Mouse (Mus musculus) MEL (cell line): ENCODE measurements at regions not wholly inside any gene's neighbourhood (a gene's known extent, or its start where the extent isn't known, plus 50 kb on each side); places are given as distances from the start of the nearest gene placed in this dataset.

Experiments
- DNase-seq: peaks from one replicate; pipeline ENCODE4 v3.0.0; 2011; ENCODE audit warnings: low read depth, low spot score
- H3K27ac ChIP-seq: 2 replicates; pipeline ENCODE4 v1.5.1; 2012; ENCODE audit warnings: low read depth, mild to moderate bottlenecking, control low read depth, low read length, moderate library complexity; ENCODE audit not compliant: control insufficient read depth
- H3K27me3 ChIP-seq, 2 experiments: fragments of 150-350 bp in 1 of 2; sonication (generic) in 1 of 2; 2 replicates each; pipeline ENCODE4 v1.6.1; 2012; ENCODE audit warnings: low read length in 2 of 2, mild to moderate bottlenecking in 2 of 2, improper control_type of control experiment in 1 of 2, moderate library complexity in 1 of 2; ENCODE audit not compliant: insufficient read depth in 2 of 2, control insufficient read depth in 1 of 2
- H3K36me3 ChIP-seq, 2 experiments: 2 replicates each; pipeline ENCODE4 v1.6.1; 2012 to 2014; ENCODE audit warnings: low read length in 2 of 2, improper control_type of control experiment in 1 of 2, inconsistent platforms in 1 of 2, mild to moderate bottlenecking in 1 of 2; ENCODE audit not compliant: insufficient read depth in 2 of 2, control insufficient read depth in 1 of 2
- H3K4me1 ChIP-seq, 2 experiments: fragments of 150-350 bp in 1 of 2; sonication (generic) in 1 of 2; 2 replicates each; pipeline ENCODE4 v1.6.1; 2012; ENCODE audit warnings: low read length in 2 of 2, improper control_type of control experiment in 1 of 2, mild to moderate bottlenecking in 1 of 2; ENCODE audit not compliant: insufficient read depth in 2 of 2, control insufficient read depth in 1 of 2
- H3K4me3 ChIP-seq, 2 experiments: fragments of 150-350 bp in 1 of 2; sonication (generic) in 1 of 2; 2 replicates each; pipeline ENCODE4 v1.5.1; 2012; ENCODE audit warnings: low read depth in 2 of 2, low read length in 2 of 2, mild to moderate bottlenecking in 2 of 2, moderate library complexity in 2 of 2, control low read depth in 1 of 2, improper control_type of control experiment in 1 of 2; ENCODE audit not compliant: control insufficient read depth in 1 of 2, insufficient read depth in 1 of 2
- H3K79me2 ChIP-seq: 2 replicates; pipeline ENCODE4 v1.6.1; 2012; ENCODE audit warnings: mild to moderate bottlenecking, low read length, moderate library complexity; ENCODE audit not compliant: control insufficient read depth, poor library complexity, insufficient read depth
- H3K9ac ChIP-seq: 2 replicates; pipeline ENCODE4 v1.6.1; 2012; ENCODE audit warnings: low read depth, mild to moderate bottlenecking, control low read depth, low read length, moderate library complexity; ENCODE audit not compliant: control insufficient read depth, poor library complexity, severe bottlenecking
- H3K9me3 ChIP-seq: fragments of 150-350 bp; sonication (generic); replicated peaks from 2 replicates; pipeline ENCODE4 v1.6.1; 2012; ENCODE audit warnings: mild to moderate bottlenecking, low read length, improper control_type of control experiment, moderate library complexity; ENCODE audit not compliant: insufficient read depth
- BHLHE40 ChIP-seq: IDR thresholded peaks from 2 replicates; pipeline ENCODE4 v1.6.1; 2012; ENCODE audit warnings: low read depth, mild to moderate bottlenecking, inconsistent platforms, low read length, improper control_type of control experiment, borderline replicate concordance
- E2F4 ChIP-seq: IDR thresholded peaks from 2 replicates; pipeline ENCODE4 v1.6.1; 2011; ENCODE audit warnings: low read depth, low read length, improper control_type of control experiment, borderline replicate concordance
- EP300 ChIP-seq, 2 experiments: IDR thresholded peaks; 2 replicates each; pipeline ENCODE4 v1.6.1; 2011; ENCODE audit warnings: improper control_type of control experiment in 2 of 2, low read length in 2 of 2, low read depth in 1 of 2, mild to moderate bottlenecking in 1 of 2
- GABPA ChIP-seq: IDR thresholded peaks from 2 replicates; pipeline ENCODE4 v1.6.1; 2012; ENCODE audit warnings: low read depth, mild to moderate bottlenecking, inconsistent platforms, low read length, improper control_type of control experiment, moderate library complexity
- GATA1 ChIP-seq: IDR thresholded peaks from 2 replicates; pipeline ENCODE4 v1.6.1; 2011; ENCODE audit warnings: low read depth, low read length, improper control_type of control experiment
- JUND ChIP-seq: IDR thresholded peaks from 2 replicates; pipeline ENCODE4 v1.6.1; 2011; ENCODE audit warnings: low read depth, mild to moderate bottlenecking, improper control_type of control experiment, low read length
- KAT2A ChIP-seq: conservative IDR thresholded peaks from 2 replicates; pipeline ENCODE4 v1.6.1; 2012; ENCODE audit warnings: low read depth, low read length, improper control_type of control experiment, inconsistent platforms
- MAX ChIP-seq: IDR thresholded peaks from 2 replicates; pipeline ENCODE4 v1.6.1; 2011; ENCODE audit warnings: low read length, improper control_type of control experiment
- MEF2A ChIP-seq: IDR thresholded peaks from 2 replicates; pipeline ENCODE4 v1.6.1; 2014; ENCODE audit warnings: low read depth, mild to moderate bottlenecking, inconsistent platforms, low read length, improper control_type of control experiment; ENCODE audit not compliant: poor library complexity, insufficient replicate concordance, severe bottlenecking; ENCODE audit errors: extremely low read depth
- MXI1 ChIP-seq: IDR thresholded peaks from 2 replicates; pipeline ENCODE4 v1.6.1; 2011; ENCODE audit warnings: mild to moderate bottlenecking, low read depth, low read length, improper control_type of control experiment
- MYC ChIP-seq: IDR thresholded peaks from 2 replicates; pipeline ENCODE4 v1.6.1; 2011; ENCODE audit warnings: low read depth, mild to moderate bottlenecking, low read length, improper control_type of control experiment, moderate library complexity
- NELFE ChIP-seq: IDR thresholded peaks from 2 replicates; pipeline ENCODE4 v1.6.1; 2011; ENCODE audit warnings: low read depth, low read length, improper control_type of control experiment
- POLR2A ChIP-seq, 2 experiments: IDR thresholded peaks; 2 replicates each; pipeline ENCODE4 v1.6.1; 2011 to 2012; ENCODE audit warnings: low read length in 2 of 2, mild to moderate bottlenecking in 2 of 2, control low read depth in 1 of 2, improper control_type of control experiment in 1 of 2, low read depth in 1 of 2, moderate library complexity in 1 of 2; ENCODE audit not compliant: control insufficient read depth in 1 of 2, insufficient read depth in 1 of 2, poor library complexity in 1 of 2
- POLR2AphosphoS2 ChIP-seq: IDR thresholded peaks from 2 replicates; pipeline ENCODE4 v1.6.1; 2011; ENCODE audit warnings: low read length, improper control_type of control experiment
- POLR2AphosphoS5 ChIP-seq: IDR thresholded peaks from 2 replicates; pipeline ENCODE4 v1.6.1; 2012; ENCODE audit warnings: low read depth, borderline replicate concordance, mild to moderate bottlenecking, inconsistent platforms, low read length, moderate library complexity, mixed read lengths
- RCOR1 ChIP-seq: IDR thresholded peaks from 2 replicates; pipeline ENCODE4 v1.6.1; 2012; ENCODE audit warnings: low read depth, mild to moderate bottlenecking, inconsistent platforms, low read length, improper control_type of control experiment
- SMC3 ChIP-seq: IDR thresholded peaks from 2 replicates; pipeline ENCODE4 v1.6.1; 2011; ENCODE audit warnings: low read depth, low read length, improper control_type of control experiment
- TAL1 ChIP-seq: IDR thresholded peaks from 2 replicates; pipeline ENCODE4 v1.6.1; 2012; ENCODE audit warnings: mild to moderate bottlenecking, inconsistent platforms, low read length, moderate library complexity, mixed read lengths
- UBTF ChIP-seq: IDR thresholded peaks from 2 replicates; pipeline ENCODE4 v1.6.1; 2012; ENCODE audit warnings: low read depth, mild to moderate bottlenecking, inconsistent platforms, low read length, improper control_type of control experiment, moderate library complexity, borderline replicate concordance; ENCODE audit not compliant: insufficient read depth
- USF1 ChIP-seq: IDR thresholded peaks from 2 replicates; pipeline ENCODE4 v1.6.1; 2014; ENCODE audit warnings: low read depth, mild to moderate bottlenecking, inconsistent platforms, low read length, improper control_type of control experiment, moderate library complexity
- USF2 ChIP-seq, 2 experiments: IDR thresholded peaks; 2 replicates each; pipeline ENCODE4 v1.6.1; 2011 to 2012; ENCODE audit warnings: improper control_type of control experiment in 2 of 2, low read length in 2 of 2, borderline replicate concordance in 1 of 2, inconsistent platforms in 1 of 2, low read depth in 1 of 2, mild to moderate bottlenecking in 1 of 2; ENCODE audit not compliant: insufficient read depth in 1 of 2
- ZNF384 ChIP-seq: IDR thresholded peaks from 2 replicates; pipeline ENCODE4 v1.6.1; 2012; ENCODE audit warnings: low read depth, mild to moderate bottlenecking, inconsistent platforms, low read length, improper control_type of control experiment

DNA sequence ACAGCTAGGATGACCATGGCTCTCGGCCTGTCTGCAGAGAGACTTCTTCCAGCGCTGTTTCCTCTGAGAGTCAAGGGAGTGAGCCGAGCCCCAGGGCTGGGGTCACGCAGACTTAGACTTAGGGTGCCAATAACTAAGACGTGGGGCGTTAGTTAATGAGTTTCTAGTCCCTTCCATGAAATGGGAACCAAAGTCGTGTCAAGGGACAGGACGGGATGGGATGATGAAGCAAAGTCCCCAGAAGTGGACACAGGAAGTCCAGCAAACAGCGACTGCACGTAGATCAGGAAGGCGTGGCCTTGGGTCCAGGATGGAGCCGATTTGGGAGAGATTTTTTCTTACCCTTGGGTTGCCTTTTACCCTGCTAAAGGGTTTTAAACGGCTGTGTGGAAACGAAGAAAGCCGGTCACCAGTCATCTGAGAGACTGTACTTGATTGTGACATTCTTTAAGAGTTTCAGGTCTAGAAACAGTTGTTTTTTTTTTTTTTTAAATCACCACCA lies 112.5 kb upstream of the Egln3 start:
- Histone ChIP-seq H3K36me3 (peaks cover 0 to 2% of the 10 kb centered on the region in 2 experiments; a peak in 2 of 4 replicates), H3K79me2 (no peaks in the 10 kb centered on the region), H3K4me1 (peaks cover 8 to 16% of the 10 kb centered on the region in 2 experiments)
- TF ChIP-seq NELFE, result no peak
- TF ChIP-seq E2F4, result no peak
- TF ChIP-seq BHLHE40, result no peak
- TF ChIP-seq ZNF384, result no peak
- TF ChIP-seq SMC3, result no peak
- TF ChIP-seq MYC, result no peak
- TF ChIP-seq GATA1, result no peak
- TF ChIP-seq POLR2AphosphoS5, result no peak
- TF ChIP-seq TAL1, result no peak
- TF ChIP-seq KAT2A, result no peak
- no peak for TF ChIP-seq USF1
- TF ChIP-seq GABPA, result no peak
- no peak for TF ChIP-seq JUND
- TF ChIP-seq POLR2A (IDR thresholded peaks at IDR 0.05; ENCODE audit: control insufficient read depth in 1 of 2, insufficient read depth in 1 of 2, low read depth in 1 of 2, low read length in 2 of 2, poor library complexity in 1 of 2), result no peak
- TF ChIP-seq RCOR1, result no peak
- TF ChIP-seq EP300 (IDR thresholded peaks at IDR 0.05; ENCODE audit: low read depth in 1 of 2, low read length in 2 of 2), result no peak
- TF ChIP-seq USF2 (IDR thresholded peaks at IDR 0.05; ENCODE audit: borderline replicate concordance in 1 of 2, insufficient read depth in 1 of 2, low read depth in 1 of 2, low read length in 2 of 2), result no peak
- TF ChIP-seq MXI1, result no peak
- no peak for TF ChIP-seq MAX
- no peak for TF ChIP-seq UBTF
- TF ChIP-seq, all 39 proteins: peak for 0
- Histone ChIP-seq H3K4me3 (no peak overlapping the region; a peak in 1 of 4 replicates), H3K27ac (no peak overlapping the region), H3K9me3 (no peaks in the 10 kb centered on the region), H3K27me3 (no peaks in the 10 kb centered on the region), H3K9ac (no peak overlapping the region)
- no peak for DNase-seq

DNA sequence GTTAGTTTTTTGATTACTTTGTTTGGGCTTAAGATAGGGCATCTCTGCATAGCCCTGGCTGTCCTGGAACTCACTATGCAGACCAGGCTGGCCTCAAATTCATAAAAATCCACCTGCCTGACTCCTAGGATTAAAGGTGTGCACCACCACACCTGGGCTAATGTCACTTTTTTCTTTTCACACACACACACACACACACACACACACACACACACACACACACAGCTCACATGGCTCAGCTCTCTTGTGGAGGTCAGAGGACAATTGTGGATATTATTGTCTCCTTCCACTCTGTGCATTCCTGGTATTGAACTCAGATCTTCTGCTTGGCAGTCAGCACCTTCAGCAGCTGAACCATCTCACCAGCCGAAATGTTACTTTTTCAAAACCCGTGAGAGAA lies 110.5 kb upstream of the Egln3 start:
- H3K4me1 ChIP-seq, result peaks cover 8 to 16% of the 10 kb centered on the region in 2 experiments
- no peak overlapping the region; the same call in 1 of the 2 replicates for H3K27ac ChIP-seq
- H3K9me3 ChIP-seq, result no peaks in the 10 kb centered on the region
- H3K79me2 ChIP-seq, result no peaks in the 10 kb centered on the region
- no peak for TF ChIP-seq MEF2A
- no peak for TF ChIP-seq RCOR1
- no peak for TF ChIP-seq POLR2AphosphoS2
- no peaks in the 10 kb centered on the region for H3K27me3 ChIP-seq
- no peak overlapping the region for H3K9ac ChIP-seq
- no peak for DNase-seq
- H3K36me3 ChIP-seq, result peaks cover 0 to 2% of the 10 kb centered on the region in 2 experiments; a peak in 2 of 4 replicates
- H3K4me3 ChIP-seq, result peak overlapping the region; percentile 28 to 88; a peak in 3 of 4 replicates
